Mouse (Mus musculus) hindbrain, postnatal 0 days (tissue): ENCODE results near the gene Rora. TPM values are rescaled to one million over a fixed set of nuclear protein-coding genes. Genes with fewer than 3 reads are reported as not detected.

ENCODE experiments used
- ATAC-seq: fragments of 200-750 bp; cut with Nextera tagmentation; 2 replicates; pipeline ENCODE4 v1.8.0; 2017; ENCODE audit warnings: mild to moderate bottlenecking, moderate TSS enrichment, moderate library complexity
- DNase-seq: peaks from one replicate; pipeline ENCODE4 v3.0.0-alpha.2; 2015; ENCODE audit warnings: low spot score
- H3K27ac ChIP-seq: fragments of 300-500 bp; sonication (generic); 2 replicates; pipeline ENCODE4 v1.5.1; 2014; ENCODE audit warnings: mild to moderate bottlenecking
- H3K27me3 ChIP-seq: fragments of 300-500 bp; sonication (generic); 2 replicates; pipeline ENCODE4 v1.6.1; 2014; ENCODE audit warnings: low read length, mixed read lengths; ENCODE audit not compliant: insufficient read depth
- H3K36me3 ChIP-seq: fragments of 300-500 bp; sonication (generic); 2 replicates; pipeline ENCODE4 v1.6.1; 2014; ENCODE audit warnings: low read length, mixed read lengths; ENCODE audit not compliant: insufficient read depth
- H3K4me1 ChIP-seq: fragments of 300-500 bp; sonication (generic); 2 replicates; pipeline ENCODE4 v1.6.1; 2014; ENCODE audit warnings: antibody characterized with exemption, low read length, mixed read lengths; ENCODE audit not compliant: insufficient read depth
- H3K4me2 ChIP-seq: fragments of 300-500 bp; sonication (generic); 2 replicates; pipeline ENCODE4 v1.6.1; 2014; ENCODE audit warnings: low read depth, mild to moderate bottlenecking, low read length, moderate library complexity, mixed read lengths
- H3K4me3 ChIP-seq: fragments of 300-500 bp; sonication (generic); 2 replicates; pipeline ENCODE4 v1.5.1; 2014; ENCODE audit warnings: low read length
- H3K9ac ChIP-seq: fragments of 300-500 bp; sonication (generic); replicated peaks from 2 replicates; pipeline ENCODE4 v1.6.1; 2014; ENCODE audit warnings: mild to moderate bottlenecking, low read length, moderate library complexity, mixed read lengths
- H3K9me3 ChIP-seq: fragments of 300-500 bp; sonication (generic); 2 replicates; pipeline ENCODE4 v1.6.1; 2016; ENCODE audit warnings: low read length, mixed read lengths
- CTCF ChIP-seq: IDR thresholded peaks from 2 replicates; pipeline ENCODE4 v1.5.1; 2016; ENCODE audit warnings: antibody characterized with exemption, control low read depth, low read depth
- WGBS: fragments of 180-500 bp; shearing (Covaris S2); extraction: QIAGEN DNeasy Blood & Tissue Kit; methylation state at CpG from one replicate; pipeline ENCODE4 v1.1.7; 2014; 5-methylcytosine and 5-hydroxymethylcytosine counted together
- polyA plus RNA-seq: library from polyadenylated mRNA; unstranded; fragments of >200 nt; fragmentation: Nextera tagmentation; extraction: Ambion mirVana; gene quantifications from 2 replicates; pipeline ENCODE4 v1.2.1, GENCODE M21; 2015
- total RNA-seq: library from RNA; depleted of rRNA; stranded (reverse); fragments of >200 nt; gene quantifications from 2 replicates; pipeline ENCODE4 v1.2.3, GENCODE M21; 2014

Gene Rora
- total and polyA plus RNA-seq, 2 experiments from 2014 or later: 27.5 to 59.4 TPM

DNA sequence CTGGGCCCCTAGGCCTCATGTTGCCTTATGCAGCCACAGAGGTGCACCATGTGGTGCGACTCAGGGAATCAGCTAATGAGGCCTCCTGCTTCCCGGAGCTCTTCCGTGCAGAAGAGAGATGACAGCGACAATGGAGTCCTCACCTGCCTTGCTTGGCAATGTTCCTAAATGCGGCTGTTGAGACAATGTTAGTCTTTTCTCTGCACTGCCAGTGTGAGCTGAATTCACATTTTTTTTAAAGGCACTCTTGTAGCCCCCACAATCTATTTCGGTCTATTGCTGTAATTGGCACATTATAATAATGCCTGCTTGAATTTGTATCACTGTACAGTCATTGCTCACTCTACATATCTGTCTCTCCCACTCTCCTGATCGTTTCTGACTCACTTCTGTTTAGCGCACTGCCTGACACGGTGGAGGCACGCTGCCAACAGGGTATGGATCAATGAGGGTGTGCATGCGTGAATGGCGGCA, 269.6 kb downstream of the Rora start:
- Histone ChIP-seq H3K9ac (no peak overlapping the region), H3K27ac (no peak overlapping the region), H3K4me1 (no peaks in the 10 kb centered on the region), H3K4me2 (no peak overlapping the region), H3K9me3 (no peaks in the 10 kb centered on the region), H3K27me3 (no peaks in the 10 kb centered on the region), H3K4me3 (no peak overlapping the region), H3K36me3 (no peaks in the 10 kb centered on the region)
- DNase-seq: peak; percentile 53
- WGBS: 48% methylated on average over 12 of the region's 12 CpGs
- no peak for TF ChIP-seq CTCF
- ATAC-seq: 0 out of 2 replicates have a peak, but pooled peaks have one; percentile 27

DNA sequence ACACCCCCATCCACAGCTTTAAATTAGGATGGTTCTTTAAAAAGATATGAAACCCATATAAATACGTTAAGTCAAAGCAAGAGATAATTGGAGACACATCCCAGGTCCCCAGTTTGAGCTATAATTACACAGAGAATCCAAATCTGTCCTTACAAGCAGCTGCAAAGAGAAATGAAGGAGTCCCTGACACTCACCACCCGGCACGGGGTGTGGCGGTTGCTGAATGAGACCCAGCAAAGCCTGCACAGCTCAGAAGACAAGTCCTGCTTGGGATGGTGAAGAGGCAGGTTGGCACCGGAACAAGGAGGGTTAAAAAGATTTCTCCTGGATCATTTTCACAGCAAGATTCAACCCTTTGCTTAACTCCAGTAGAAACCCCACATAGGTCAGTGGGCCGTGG, 272.8 kb downstream of the Rora start:
- TF ChIP-seq CTCF: no peak
- WGBS: 90% methylated on average over 6 of the region's 6 CpGs

DNA sequence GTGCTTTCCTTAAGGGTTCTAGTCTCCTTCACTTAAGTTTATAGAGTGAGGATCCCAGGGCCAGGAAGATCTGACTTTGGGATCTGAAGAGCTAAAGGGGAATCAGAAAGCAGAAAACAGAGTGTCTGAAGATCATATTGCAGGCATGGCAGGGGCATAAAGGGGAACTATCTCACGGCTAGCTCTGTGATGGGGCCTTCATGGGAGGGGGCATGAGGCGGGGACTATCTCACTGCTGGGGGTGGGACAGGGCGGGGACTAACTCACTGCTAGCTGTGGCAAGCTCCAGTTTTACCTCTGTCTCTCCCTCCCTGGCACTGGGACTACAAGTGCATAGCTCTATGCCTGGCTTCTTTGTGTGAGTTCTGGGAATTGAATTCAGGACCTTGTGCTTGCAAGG, 279.6 kb downstream of the Rora start:
- ATAC-seq (no peak), DNase-seq (no peak)
- H3K9ac ChIP-seq: no peak overlapping the region
- no peaks in the 10 kb centered on the region for H3K4me1 ChIP-seq
- WGBS: 56% methylated on average over 3 of the region's 3 CpGs
- no peak overlapping the region for H3K4me2 ChIP-seq
- no peak overlapping the region for H3K27ac ChIP-seq
- H3K36me3 ChIP-seq: no peaks in the 10 kb centered on the region
- no peak overlapping the region for H3K4me3 ChIP-seq
- TF ChIP-seq CTCF: no peak
- no peaks in the 10 kb centered on the region for H3K9me3 ChIP-seq
- H3K27me3 ChIP-seq: no peaks in the 10 kb centered on the region

More for the DNA sequence above, 272.8 kb downstream of the Rora start:
- Histone ChIP-seq H3K4me1 (no peaks in the 10 kb centered on the region), H3K27ac (no peak overlapping the region), H3K4me3 (no peak overlapping the region), H3K9ac (no peak overlapping the region), H3K36me3 (no peaks in the 10 kb centered on the region), H3K4me2 (no peak overlapping the region), H3K9me3 (no peaks in the 10 kb centered on the region), H3K27me3 (no peaks in the 10 kb centered on the region)
- ATAC-seq (no peak), DNase-seq (no peak)

DNA sequence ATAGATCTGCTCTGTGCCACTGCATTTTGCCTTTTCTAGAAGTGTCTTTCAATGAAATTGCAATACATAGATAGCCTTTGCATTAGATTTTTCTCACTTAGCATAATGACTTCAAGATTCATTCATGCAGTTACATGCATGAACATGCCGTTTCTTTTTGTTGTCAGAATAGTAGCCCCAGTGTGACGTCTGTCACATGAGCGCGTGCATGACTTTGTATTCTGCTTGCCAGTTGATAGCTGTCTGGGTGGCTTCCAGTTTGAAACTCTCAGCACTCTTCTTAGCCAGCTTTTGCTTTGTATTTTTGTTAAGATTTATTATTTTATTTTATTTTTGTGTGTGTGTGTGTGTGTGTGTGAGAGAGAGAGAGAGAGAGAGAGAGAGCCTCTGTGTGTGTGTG, 280.7 kb downstream of the Rora start:
- Histone ChIP-seq H3K4me3 (no peak overlapping the region), H3K27me3 (no peaks in the 10 kb centered on the region), H3K36me3 (no peaks in the 10 kb centered on the region), H3K9ac (no peak overlapping the region), H3K27ac (no peak overlapping the region), H3K4me1 (no peaks in the 10 kb centered on the region), H3K9me3 (no peaks in the 10 kb centered on the region), H3K4me2 (no peak overlapping the region)
- no peak for TF ChIP-seq CTCF
- WGBS: 33% methylated on average over 4 of the region's 4 CpGs
- no peak for ATAC-seq
- no peak for DNase-seq

DNA sequence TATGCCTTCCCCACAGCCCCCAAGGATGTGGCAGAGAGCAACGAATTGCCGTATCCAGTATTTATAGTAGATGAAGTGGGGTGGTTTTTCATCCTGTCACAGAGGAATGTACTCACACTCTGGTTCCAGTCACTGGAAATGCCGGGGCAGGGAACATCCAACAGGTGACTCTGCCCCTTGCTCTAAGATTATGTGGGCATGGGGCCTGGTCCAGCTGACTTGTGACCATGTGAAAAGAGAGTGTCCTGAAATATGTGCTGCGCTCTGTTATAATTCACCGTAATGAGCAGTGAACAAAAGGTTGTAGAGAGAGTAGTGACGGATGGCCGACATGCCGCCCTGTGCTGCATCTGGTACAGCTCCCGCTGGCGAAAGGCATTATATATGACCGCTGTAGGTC, 282.0 kb downstream of the Rora start:
- Histone ChIP-seq H3K9ac (no peak overlapping the region), H3K4me3 (no peak overlapping the region), H3K27me3 (no peaks in the 10 kb centered on the region), H3K4me1 (no peaks in the 10 kb centered on the region; the same call in 1 of the 2 replicates), H3K4me2 (no peak overlapping the region), H3K27ac (no peak overlapping the region), H3K9me3 (no peaks in the 10 kb centered on the region), H3K36me3 (no peaks in the 10 kb centered on the region)
- no peak for ATAC-seq
- DNase-seq: no peak
- TF ChIP-seq CTCF: no peak
- 82% methylated on average over 11 of the region's 11 CpGs for WGBS

GRCm38 (mm10) chr9:68941037-68941436, 287.5 kb downstream of the Rora start:
- ATAC-seq (peak; percentile 78), DNase-seq (peak; percentile 69)
- no peaks in the 10 kb centered on the region for H3K9me3 ChIP-seq
- H3K27ac ChIP-seq: no peak overlapping the region
- H3K27me3 ChIP-seq: no peaks in the 10 kb centered on the region
- H3K9ac ChIP-seq: no peak overlapping the region
- peaks cover 8% of the 10 kb centered on the region for H3K4me1 ChIP-seq
- H3K4me2 ChIP-seq: no peak overlapping the region
- TF ChIP-seq CTCF: no peak
- no peak overlapping the region for H3K4me3 ChIP-seq
- no peaks in the 10 kb centered on the region for H3K36me3 ChIP-seq
- 36% methylated on average over 7 of the region's 7 CpGs for WGBS

DNA sequence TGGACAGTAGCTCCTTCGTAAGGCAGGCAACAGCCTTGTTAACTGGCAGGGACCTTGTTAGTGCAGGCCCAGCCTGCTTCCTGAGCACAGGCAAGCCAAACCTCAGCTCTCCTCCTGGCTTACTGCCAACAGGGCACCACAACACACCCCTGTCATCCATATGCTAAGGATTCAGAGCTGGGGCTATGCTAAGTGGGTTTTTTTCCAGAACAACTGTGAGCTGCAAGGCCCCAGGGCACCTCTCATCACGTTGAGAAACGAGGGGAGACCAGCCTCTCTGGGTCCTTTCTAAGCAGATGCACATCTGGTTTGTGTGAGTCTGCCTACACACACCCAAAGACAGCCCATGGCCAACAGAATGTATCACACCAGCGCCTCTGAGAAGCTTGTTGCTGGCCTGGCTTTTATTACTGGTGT, 289.0 kb downstream of the Rora start:
- Histone ChIP-seq H3K4me3 (no peak overlapping the region), H3K9ac (no peak overlapping the region), H3K4me1 (peaks cover 8% of the 10 kb centered on the region), H3K9me3 (no peaks in the 10 kb centered on the region), H3K27me3 (no peaks in the 10 kb centered on the region), H3K4me2 (no peak overlapping the region), H3K27ac (no peak overlapping the region), H3K36me3 (no peaks in the 10 kb centered on the region)
- WGBS: 58% methylated on average over 4 of the region's 4 CpGs
- no peak for ATAC-seq
- peak; percentile 54 for DNase-seq
- peak; percentile 28; the same call in 1 of the 2 replicates for TF ChIP-seq CTCF
